Mouse (Mus musculus) Patski (cell line): ENCODE measurements around the gene Prkcd. TPM values are rescaled to one million over a fixed set of nuclear protein-coding genes. Genes with fewer than 3 reads are reported as not detected.

ENCODE experiments used
- ATAC-seq: fragments of 100-300 bp; one replicate; pipeline ENCODE4 v1.8.0; 2021
- CTCF ChIA-PET: fragments of 350-600 bp; sonication (Branson Sonifier 250); formaldehyde crosslinking; loops from one replicate; lab custom pipeline; 2022; ENCODE audit warnings: inconsistent platforms; lab: Charles Lee
- POLR2A ChIA-PET: fragments of 350-600 bp; sonication (Branson Sonifier 250); formaldehyde crosslinking; loops from one replicate; lab custom pipeline; 2022; ENCODE audit warnings: antibody characterized with exemption, inconsistent platforms; lab: Charles Lee
- DNase-seq: peaks from one replicate; pipeline ENCODE4 v3.0.0-alpha.2; 2011; ENCODE audit warnings: low read depth, low spot score
- H3K27me3 ChIP-seq: fragments of 371-371 bp; one replicate; pipeline ENCODE4 v1.5.1; 2021
- CTCF ChIP-seq: fragments of 100-300 bp; IDR thresholded peaks from one replicate; pipeline ENCODE4 v1.5.1; 2021
- in situ Hi-C: fragments of 300-500 bp; cut with MboI; formaldehyde crosslinking; loops from 3 replicates; pipeline ENCODE4 v1.11.1; 2018; ENCODE audit warnings: low pct_unique_long_range_greater_than_20kb, mixed read lengths
- polyA plus RNA-seq: library from polyadenylated mRNA; unstranded; gene quantifications from one replicate; pipeline ENCODE4 v1.2.3, GENCODE M21; 2021

Gene Prkcd
- polyA plus RNA-seq, 1 experiment from 2014 or later = 68.7 TPM

DNA sequence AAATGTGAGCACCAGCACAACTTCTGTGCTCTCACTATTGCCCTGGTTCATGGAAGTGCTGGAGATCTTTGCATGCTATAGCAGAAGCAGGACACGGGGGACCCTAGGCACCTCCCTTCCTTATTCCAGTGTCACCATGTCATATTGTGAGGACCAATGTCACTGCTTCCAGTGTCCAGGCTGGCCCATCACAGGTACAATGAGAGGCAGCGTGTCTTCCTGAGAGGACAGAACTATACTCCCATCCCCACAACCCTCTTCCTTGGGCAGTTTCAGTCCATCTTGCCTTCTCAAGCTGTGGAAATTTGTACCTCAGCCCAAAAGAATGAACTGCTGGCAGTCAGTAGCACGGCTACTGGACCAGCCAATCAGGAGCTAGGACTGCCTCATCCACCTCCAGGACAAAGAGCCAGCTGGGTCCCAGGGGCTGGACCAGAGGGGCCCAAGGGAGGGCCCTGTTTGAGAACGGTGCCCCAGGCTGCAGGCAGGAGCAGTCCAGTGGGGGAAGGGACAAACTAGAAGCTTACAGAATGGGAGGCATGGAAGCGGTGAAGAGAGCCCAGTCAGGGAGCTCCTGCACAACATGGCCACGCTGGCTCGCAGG is 31.8 kb downstream of the Prkcd start:
- no peak for TF ChIP-seq CTCF
- in situ Hi-C loops = no loop called here
- no peaks in the 10 kb centered on the region for H3K27me3 ChIP-seq
- DNase-seq (no peak), ATAC-seq (no peak)
- ChIA-PET POLR2A (interaction anchor here (0.8 kb wide), 1 partner anchor 61 kb away, joined by 3 read pairs; no protein-coding TSS in a partner anchor), CTCF (interaction anchor here (0.8 to 2.4 kb wide), 4 partner anchors 18 to 78 kb away, joined by 3 to 12 read pairs (median 5); no protein-coding TSS in a partner anchor)

GRCm38 (mm10) chr14:30593279-30594091 is 32.5 kb downstream of the Prkcd start:
- no peak for DNase-seq
- CTCF ChIA-PET = interaction anchor here (0.7 to 2.5 kb wide), 7 partner anchors 19 to 80 kb away, joined by 3 to 28 read pairs (median 6); no protein-coding TSS in a partner anchor
- POLR2A ChIA-PET = interaction anchor here (0.8 kb wide), 1 partner anchor 61 kb away, joined by 3 read pairs; no protein-coding TSS in a partner anchor
- ATAC-seq = no peak
- in situ Hi-C loops = no loop called here
- H3K27me3 ChIP-seq = no peaks in the 10 kb centered on the region
- TF ChIP-seq CTCF = no peak

GRCm38 (mm10) chr14:30591417-30591816 is 34.6 kb downstream of the Prkcd start:
- no peak for TF ChIP-seq CTCF
- ATAC-seq (no peak), DNase-seq (no peak)
- ChIA-PET POLR2A (no interaction called here), CTCF (interaction anchor here (0.8 to 2.5 kb wide), 11 partner anchors 8 to 108 kb away, joined by 3 to 28 read pairs (median 4); no protein-coding TSS in a partner anchor)
- in situ Hi-C loops = no loop called here
- H3K27me3 ChIP-seq = no peaks in the 10 kb centered on the region

DNA sequence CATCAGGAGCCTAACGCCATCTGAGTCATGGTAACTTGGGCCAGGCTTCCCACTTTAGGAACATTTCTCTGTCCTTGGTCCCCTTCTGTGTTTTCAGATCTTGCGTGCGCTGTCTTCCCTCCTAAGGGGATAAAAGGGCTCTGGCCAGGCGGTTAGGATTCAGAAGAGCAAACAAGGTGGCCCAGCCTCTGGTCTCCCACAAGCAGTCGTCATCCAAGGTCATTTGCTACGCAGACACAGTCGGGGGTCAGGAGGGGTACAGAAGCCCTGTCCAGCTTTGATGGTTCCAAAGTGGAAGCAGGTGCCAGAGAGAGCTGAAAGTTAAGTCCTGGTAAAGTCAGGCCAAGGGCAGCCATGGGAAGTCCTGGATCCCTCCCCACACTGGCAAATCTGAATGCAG is 35.1 kb downstream of the Prkcd start:
- CTCF ChIA-PET = interaction anchor here (0.8 to 2.5 kb wide), 8 partner anchors 8 to 109 kb away, joined by 3 to 28 read pairs (median 4); no protein-coding TSS in a partner anchor
- DNase-seq (no peak), ATAC-seq (no peak)
- POLR2A ChIA-PET = interaction anchor here (0.5 kb wide), 1 partner anchor 32 kb away, joined by 3 read pairs; no protein-coding TSS in a partner anchor
- in situ Hi-C loops = no loop called here
- TF ChIP-seq CTCF = no peak
- H3K27me3 ChIP-seq = no peaks in the 10 kb centered on the region

DNA sequence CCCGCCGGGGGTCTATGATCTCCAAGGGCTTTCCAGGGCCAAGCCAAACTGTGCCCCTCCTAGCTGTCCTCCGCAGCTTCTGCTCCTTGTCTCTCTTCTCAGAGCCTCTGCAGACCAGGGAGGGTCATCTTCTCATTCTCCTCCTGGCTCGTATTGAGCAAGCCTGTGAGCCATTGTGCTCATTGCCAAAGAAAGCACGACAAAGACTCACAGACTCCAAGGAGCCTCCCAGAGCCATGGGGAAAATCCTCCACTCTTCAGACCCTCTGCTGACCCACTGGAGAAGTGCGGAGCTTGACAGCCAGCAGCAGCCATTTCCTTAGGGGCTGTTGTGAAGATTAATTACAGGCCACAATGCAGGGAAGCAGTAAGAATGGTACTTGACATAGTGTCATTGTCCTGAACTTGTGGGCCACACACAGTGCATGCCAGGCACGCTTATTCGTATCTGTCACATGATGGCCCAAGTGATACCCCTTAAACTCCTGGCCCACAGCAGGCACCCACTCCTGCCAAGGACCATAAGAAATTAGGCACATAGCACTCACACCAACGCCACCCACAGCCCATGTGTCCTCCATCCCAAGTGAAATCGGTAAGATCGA is 35.9 kb downstream of the Prkcd start:
- TF ChIP-seq CTCF = no peak
- in situ Hi-C loops = no loop called here
- ChIA-PET CTCF (interaction anchor here (1.2 to 1.6 kb wide), 5 partner anchors 61 to 84 kb away, joined by 4 to 8 read pairs (median 5); no protein-coding TSS in a partner anchor), POLR2A (interaction anchor here (0.5 kb wide), 1 partner anchor 33 kb away, joined by 3 read pairs; no protein-coding TSS in a partner anchor)
- ATAC-seq (no peak), DNase-seq (no peak)
- no peaks in the 10 kb centered on the region for H3K27me3 ChIP-seq

- POLR2A ChIA-PET = interaction anchor here (0.5 kb wide), 1 partner anchor 23 kb away, joined by 5 read pairs; no protein-coding TSS in a partner anchor
- DNase-seq (no peak), ATAC-seq (peak; percentile 60)
- H3K27me3 ChIP-seq = no peaks in the 10 kb centered on the region
- TF ChIP-seq CTCF = no peak
- in situ Hi-C loops = loop anchor here (5.0 kb wide), 1 partner anchor 85 kb away; no protein-coding TSS in a partner anchor
- CTCF ChIA-PET = interaction anchor here (1.1 to 1.5 kb wide), 2 partner anchors 15 to 83 kb away, joined by 3 to 4 read pairs; no protein-coding TSS in a partner anchor
These were observed 39.1 kb downstream of the Prkcd start for GRCm38 (mm10) chr14:30586780-30587461.

DNA sequence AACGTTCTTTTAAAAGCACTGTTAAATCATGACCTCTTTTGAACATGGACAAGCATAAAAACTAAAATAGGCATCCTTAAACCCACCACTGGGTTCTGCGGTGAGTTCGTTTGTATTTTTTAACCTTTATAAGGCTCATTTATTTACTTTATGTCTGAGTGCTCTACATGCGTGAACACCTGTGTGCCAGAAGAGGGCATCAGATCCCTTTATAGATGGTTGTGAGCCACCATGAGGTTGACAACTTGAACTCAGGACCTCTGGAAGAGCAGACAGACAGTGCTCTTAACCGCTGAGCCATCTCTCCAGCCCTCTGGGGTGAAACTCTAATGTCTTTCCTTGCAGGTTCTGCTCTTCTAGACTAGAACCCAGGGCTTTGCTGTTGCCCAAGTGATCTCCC is 40.7 kb downstream of the Prkcd start:
- in situ Hi-C loops = loop anchor here (5.0 kb wide), 1 partner anchor 87 kb away; no protein-coding TSS in a partner anchor
- CTCF ChIA-PET = interaction anchor here (1.2 kb wide), 1 partner anchor 87 kb away, joined by 3 read pairs; no protein-coding TSS in a partner anchor
- POLR2A ChIA-PET = no interaction called here
- DNase-seq = no peak
- ATAC-seq = no peak
- no peaks in the 10 kb centered on the region for H3K27me3 ChIP-seq
- no peak for TF ChIP-seq CTCF

DNA sequence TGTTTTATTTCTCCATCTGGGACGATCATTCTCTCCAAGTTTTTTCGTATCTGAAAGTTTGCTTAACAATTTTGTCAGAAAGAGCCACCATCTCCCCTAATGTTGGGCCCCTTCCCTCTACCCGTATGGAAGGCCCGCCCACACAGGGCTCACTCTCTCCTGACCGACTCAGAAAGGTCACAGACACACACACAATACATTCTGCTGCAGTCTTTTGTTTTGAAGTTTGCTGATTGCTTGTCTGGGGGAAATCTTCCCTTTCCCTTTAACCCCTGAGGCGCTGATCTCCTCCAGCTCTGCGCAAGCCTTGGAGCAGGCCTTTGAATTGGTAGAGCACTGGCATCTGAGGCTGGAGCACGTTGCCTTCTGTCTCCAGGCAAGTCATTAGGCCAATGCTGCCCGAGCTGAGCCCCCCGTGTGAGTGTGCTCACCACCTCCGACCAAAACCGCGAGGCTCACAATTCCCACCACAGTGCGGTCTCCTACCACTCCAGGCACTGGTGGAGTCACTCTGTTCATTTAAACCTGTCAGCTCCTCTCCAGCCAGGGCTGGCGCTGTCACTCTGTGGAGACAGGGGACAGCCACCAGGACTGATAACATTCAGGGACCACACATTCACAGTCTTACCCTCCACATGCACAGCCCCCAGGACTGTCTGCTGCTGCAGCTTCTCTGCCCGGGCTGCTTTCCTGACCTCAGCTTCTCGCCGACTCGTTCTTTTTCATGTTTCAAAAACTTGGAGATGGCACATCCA is 41.3 kb downstream of the Prkcd start:
- DNase-seq (no peak), ATAC-seq (no peak)
- ChIA-PET POLR2A (no interaction called here), CTCF (interaction anchor here (1.0 to 1.1 kb wide), 3 partner anchors 11 to 90 kb away, joined by 3 to 7 read pairs (median 3); no protein-coding TSS in a partner anchor)
- in situ Hi-C loops = loop anchor here (5.0 kb wide), 1 partner anchor 88 kb away; no protein-coding TSS in a partner anchor
- no peak for TF ChIP-seq CTCF
- no peaks in the 10 kb centered on the region for H3K27me3 ChIP-seq

DNA sequence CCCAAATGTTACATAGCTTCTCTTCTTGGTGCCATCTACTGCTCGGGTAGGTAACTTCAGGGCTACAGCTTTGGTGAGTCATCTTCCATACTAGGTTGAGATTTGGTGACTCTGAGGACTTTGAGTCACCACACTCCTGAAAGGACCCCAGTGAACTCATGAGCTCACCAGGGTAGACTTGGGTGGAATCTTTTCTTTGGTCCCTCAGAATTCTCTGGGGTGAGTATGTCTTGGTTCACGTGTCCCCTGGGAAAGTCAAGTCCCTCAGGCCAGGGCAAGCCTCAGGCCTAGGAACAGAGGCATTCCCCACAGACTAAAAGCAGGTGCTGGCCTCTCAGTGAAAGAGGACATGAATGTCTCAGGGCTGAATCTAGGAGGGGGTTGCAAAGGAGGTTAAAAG is 41.9 kb downstream of the Prkcd start:
- ChIA-PET POLR2A (no interaction called here), CTCF (interaction anchor here (1.0 to 1.4 kb wide), 4 partner anchors 10 to 90 kb away, joined by 3 to 7 read pairs (median 3); no protein-coding TSS in a partner anchor)
- H3K27me3 ChIP-seq = no peaks in the 10 kb centered on the region
- in situ Hi-C loops = no loop called here
- no peak for TF ChIP-seq CTCF
- DNase-seq (no peak), ATAC-seq (peak; percentile 40)
